Mouse (Mus musculus): ENCODE data around the gene Csnk1e. TPM values are rescaled to one million over a fixed set of nuclear protein-coding genes. Genes with fewer than 3 reads are reported as not detected.

Gene Csnk1e
- polyA plus RNA-seq, 1 experiment from 2014 or later, result 7.5 TPM

GRCm38 (mm10) chr15:79422715-79423243 lies 32.6 kb downstream of the Csnk1e start:
- TF ChIP-seq EP300 (IDR thresholded peaks at IDR 0.05; ENCODE audit: low read depth) (no peak), CTCF (IDR thresholded peaks at IDR 0.05; ENCODE audit: low read depth) (no peak)
- Histone ChIP-seq H3K9ac (replicated peaks) (no peak overlapping the region), H3K4me3 (ENCODE audit: low read depth, low read length) (no peak overlapping the region), H3K4me1 (ENCODE audit: insufficient read depth) (no peaks in the 10 kb centered on the region), H3K4me2 (ENCODE audit: low read depth, low read length) (no peak overlapping the region), H3K27ac (ENCODE audit: low read depth) (no peak overlapping the region), H3K27me3 (ENCODE audit: insufficient read depth, low read length) (no peaks in the 10 kb centered on the region), H3K36me3 (replicated peaks; ENCODE audit: insufficient read depth, low read length) (peaks cover 54% of the 10 kb centered on the region), H3K9me3 (ENCODE audit: low read length) (no peaks in the 10 kb centered on the region)
- ATAC-seq (no peak), DNase-seq (no peak)
- 80% methylated on average over 6 of the region's 6 CpGs for WGBS (ENCODE audit: insufficient replicate concordance)

GRCm38 (mm10) chr15:79418677-79419076 lies 36.7 kb downstream of the Csnk1e start:
- Histone ChIP-seq H3K9ac (replicated peaks) (no peak overlapping the region), H3K4me3 (ENCODE audit: low read depth, low read length) (no peak overlapping the region), H3K4me2 (ENCODE audit: low read depth, low read length) (no peak overlapping the region), H3K27me3 (ENCODE audit: insufficient read depth, low read length) (no peaks in the 10 kb centered on the region), H3K4me1 (ENCODE audit: insufficient read depth) (peaks cover 17% of the 10 kb centered on the region), H3K9me3 (ENCODE audit: low read length) (no peaks in the 10 kb centered on the region), H3K27ac (ENCODE audit: low read depth) (no peak overlapping the region), H3K36me3 (replicated peaks; ENCODE audit: insufficient read depth, low read length) (peaks cover 25% of the 10 kb centered on the region)
- TF ChIP-seq EP300 (IDR thresholded peaks at IDR 0.05; ENCODE audit: low read depth) (no peak), CTCF (IDR thresholded peaks at IDR 0.05; ENCODE audit: low read depth) (no peak)
- WGBS (ENCODE audit: insufficient replicate concordance), result 83% methylated on average over 11 of the region's 11 CpGs
- ATAC-seq (no peak), DNase-seq (no peak)

- H3K27me3 ChIP-seq (ENCODE audit: insufficient read depth, low read length), result no peaks in the 10 kb centered on the region
- TF ChIP-seq EP300 (IDR thresholded peaks at IDR 0.05; ENCODE audit: low read depth), result no peak
- TF ChIP-seq CTCF (IDR thresholded peaks at IDR 0.05; ENCODE audit: low read depth), result no peak
- H3K4me1 ChIP-seq (ENCODE audit: insufficient read depth), result peaks cover 21% of the 10 kb centered on the region
- DNase-seq (no peak), ATAC-seq (no peak)
- H3K27ac ChIP-seq (ENCODE audit: low read depth), result no peak overlapping the region
- no peaks in the 10 kb centered on the region for H3K9me3 ChIP-seq (ENCODE audit: low read length)
- peaks cover 23% of the 10 kb centered on the region for H3K36me3 ChIP-seq (replicated peaks; ENCODE audit: insufficient read depth, low read length)
- H3K9ac ChIP-seq (replicated peaks), result no peak overlapping the region
- 83% methylated on average over 3 of the region's 3 CpGs for WGBS (ENCODE audit: insufficient replicate concordance)
- no peak overlapping the region for H3K4me3 ChIP-seq (ENCODE audit: low read depth, low read length)
- H3K4me2 ChIP-seq (ENCODE audit: low read depth, low read length), result no peak overlapping the region
These were observed 37.1 kb downstream of the Csnk1e start for GRCm38 (mm10) chr15:79418265-79418664.

GRCm38 (mm10) chr15:79417379-79417778 lies 38.0 kb downstream of the Csnk1e start:
- Histone ChIP-seq H3K9ac (replicated peaks) (no peak overlapping the region), H3K4me3 (ENCODE audit: low read depth, low read length) (no peak overlapping the region), H3K9me3 (ENCODE audit: low read length) (no peaks in the 10 kb centered on the region), H3K4me2 (ENCODE audit: low read depth, low read length) (no peak overlapping the region), H3K27ac (ENCODE audit: low read depth) (peak overlapping the region; percentile 2; the same call in 1 of the 2 replicates), H3K4me1 (ENCODE audit: insufficient read depth) (peaks cover 21% of the 10 kb centered on the region), H3K27me3 (ENCODE audit: insufficient read depth, low read length) (no peaks in the 10 kb centered on the region), H3K36me3 (replicated peaks; ENCODE audit: insufficient read depth, low read length) (peaks cover 17% of the 10 kb centered on the region)
- TF ChIP-seq EP300 (IDR thresholded peaks at IDR 0.05; ENCODE audit: low read depth) (no peak), CTCF (IDR thresholded peaks at IDR 0.05; ENCODE audit: low read depth) (no peak)
- ATAC-seq, result no peak
- DNase-seq, result no peak
- 81% methylated on average over 3 of the region's 3 CpGs for WGBS (ENCODE audit: insufficient replicate concordance)

- Histone ChIP-seq H3K4me1 (ENCODE audit: insufficient read depth) (peaks cover 21% of the 10 kb centered on the region), H3K27ac (ENCODE audit: low read depth) (peak overlapping the region; percentile 55; the same call in 1 of the 2 replicates), H3K4me3 (ENCODE audit: low read depth, low read length) (no peak overlapping the region), H3K36me3 (replicated peaks; ENCODE audit: insufficient read depth, low read length) (peaks cover 11% of the 10 kb centered on the region; the same call in 1 of the 2 replicates), H3K4me2 (ENCODE audit: low read depth, low read length) (no peak overlapping the region), H3K27me3 (ENCODE audit: insufficient read depth, low read length) (no peaks in the 10 kb centered on the region), H3K9ac (replicated peaks) (no peak overlapping the region), H3K9me3 (ENCODE audit: low read length) (no peaks in the 10 kb centered on the region)
- TF ChIP-seq CTCF (IDR thresholded peaks at IDR 0.05; ENCODE audit: low read depth), result no peak
- no peak for TF ChIP-seq EP300 (IDR thresholded peaks at IDR 0.05; ENCODE audit: low read depth)
- DNase-seq (no peak), ATAC-seq (peak; percentile 49; the same call in 1 of the 2 replicates)
- 55% methylated on average over 10 of the region's 10 CpGs for WGBS (ENCODE audit: insufficient replicate concordance)
These were observed 38.8 kb downstream of the Csnk1e start for GRCm38 (mm10) chr15:79416460-79417085.

GRCm38 (mm10) chr15:79414513-79414912 lies 40.9 kb downstream of the Csnk1e start:
- Histone ChIP-seq H3K9me3 (ENCODE audit: low read length) (no peaks in the 10 kb centered on the region), H3K4me1 (ENCODE audit: insufficient read depth) (peaks cover 21% of the 10 kb centered on the region), H3K4me3 (ENCODE audit: low read depth, low read length) (no peak overlapping the region), H3K27ac (ENCODE audit: low read depth) (peak overlapping the region; percentile 66; the same call in 1 of the 2 replicates), H3K27me3 (ENCODE audit: insufficient read depth, low read length) (no peaks in the 10 kb centered on the region), H3K36me3 (replicated peaks; ENCODE audit: insufficient read depth, low read length) (0 out of 2 replicates have a peak, but pooled peaks cover 5% of the 10 kb centered on the region), H3K9ac (replicated peaks) (no peak overlapping the region), H3K4me2 (ENCODE audit: low read depth, low read length) (peak overlapping the region; percentile 15; the same call in 1 of the 2 replicates)
- peak; percentile 76 for ATAC-seq
- peak; percentile 42 for DNase-seq
- TF ChIP-seq CTCF (IDR thresholded peaks at IDR 0.05; ENCODE audit: low read depth) (no peak), EP300 (IDR thresholded peaks at IDR 0.05; ENCODE audit: low read depth) (no peak)
- WGBS (ENCODE audit: insufficient replicate concordance), result 16% methylated on average over 4 of the region's 4 CpGs
